Mouse (Mus musculus) myocyte (in vitro differentiated cells): Measurements from ENCODE around the gene Myo18a.

ENCODE experiments used
- CEBPB ChIP-seq: IDR thresholded peaks from 2 replicates; pipeline ENCODE4 v1.6.1; 2011; ENCODE audit warnings: mild to moderate bottlenecking, moderate library complexity; ENCODE audit not compliant: poor library complexity, insufficient read depth, severe bottlenecking
- MAX ChIP-seq: IDR thresholded peaks from one replicate; pipeline ENCODE4 v1.6.1; 2011; ENCODE audit warnings: low read depth, mild to moderate bottlenecking, control low read depth
- MYOD1 ChIP-seq, 3 experiments: IDR thresholded peaks; one replicate each; pipeline ENCODE4 v1.6.1; 2011; ENCODE audit warnings: control low read depth in 2 of 3, low read depth in 2 of 3, mild to moderate bottlenecking in 2 of 3, moderate library complexity in 1 of 3; ENCODE audit not compliant: insufficient read length in 2 of 3, control insufficient read depth in 1 of 3
- POLR2A ChIP-seq: IDR thresholded peaks from one replicate; pipeline ENCODE4 v1.6.1; 2011; ENCODE audit warnings: low read depth, mild to moderate bottlenecking, control low read depth, moderate library complexity; ENCODE audit not compliant: insufficient read length
- REST ChIP-seq: IDR thresholded peaks from one replicate; pipeline ENCODE4 v1.6.1; 2011; ENCODE audit warnings: mild to moderate bottlenecking, control low read depth, moderate library complexity; ENCODE audit not compliant: insufficient read depth, insufficient read length
- SRF ChIP-seq: IDR thresholded peaks from one replicate; pipeline ENCODE4 v1.6.1; 2011; ENCODE audit warnings: low read depth; ENCODE audit not compliant: control insufficient read depth, insufficient read length
- TCF12 ChIP-seq: IDR thresholded peaks from one replicate; pipeline ENCODE4 v1.6.1; 2011; ENCODE audit warnings: mild to moderate bottlenecking, control low read depth; ENCODE audit not compliant: poor library complexity, insufficient read depth, severe bottlenecking
- TCF3 ChIP-seq: IDR thresholded peaks from one replicate; pipeline ENCODE4 v1.6.1; 2011; ENCODE audit warnings: low read depth, control low read depth; ENCODE audit not compliant: insufficient read length
- USF1 ChIP-seq: IDR thresholded peaks from one replicate; pipeline ENCODE4 v1.6.1; 2011; ENCODE audit warnings: low read depth, mild to moderate bottlenecking, control low read depth, moderate library complexity

DNA sequence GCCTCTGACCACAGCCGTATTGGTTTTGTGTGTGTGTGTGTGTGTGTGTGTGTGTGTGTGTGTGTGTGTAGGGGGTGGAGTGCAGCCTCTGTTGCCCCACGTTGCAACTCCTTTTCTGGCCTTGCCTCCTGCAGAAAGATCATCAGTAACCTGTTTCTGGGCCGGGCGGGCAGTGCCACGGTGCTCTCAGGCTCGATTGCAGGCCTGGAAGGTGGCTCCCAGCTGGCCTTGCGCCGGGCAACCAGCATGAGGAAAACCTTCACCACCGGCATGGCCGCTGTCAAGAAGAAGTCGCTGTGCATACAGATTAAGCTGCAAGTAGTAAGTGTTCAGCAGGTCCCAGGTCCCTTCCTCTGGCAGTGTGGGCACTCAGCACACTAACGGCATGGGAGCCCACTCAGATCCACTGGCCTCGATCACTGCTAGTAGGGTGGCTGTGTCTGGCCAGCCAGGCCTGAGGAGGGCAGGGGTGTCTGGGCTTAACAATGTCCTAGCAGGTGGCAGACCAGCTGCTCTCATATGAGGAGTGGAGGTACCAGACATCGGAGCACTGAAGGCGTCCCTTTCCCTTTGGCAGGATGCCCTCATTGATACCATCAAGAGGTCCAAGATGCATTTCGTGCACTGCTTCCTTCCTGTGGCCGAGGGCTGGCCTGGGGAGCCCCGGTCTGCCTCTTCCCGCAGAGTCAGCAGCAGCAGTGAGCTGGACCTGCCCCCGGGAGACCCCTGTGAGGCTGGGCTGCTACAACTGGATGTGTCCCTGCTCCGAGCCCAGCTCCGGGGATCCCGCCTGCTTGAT lies 66.2 kb downstream of the Myo18a start:
- no peak for TF ChIP-seq USF1
- TF ChIP-seq POLR2A: no peak
- TF ChIP-seq TCF12: no peak
- TF ChIP-seq MAX: no peak
- TF ChIP-seq REST: no peak
- no peak for TF ChIP-seq TCF3
- no peak for TF ChIP-seq MYOD1 (IDR thresholded peaks at IDR 0.05; ENCODE audit: control insufficient read depth in 1 of 3, insufficient read length in 2 of 3, low read depth in 2 of 3)
- TF ChIP-seq CEBPB: no peak
- no peak for TF ChIP-seq SRF
